Mouse (Mus musculus): ENCODE results near the gene Ttn.

DNA sequence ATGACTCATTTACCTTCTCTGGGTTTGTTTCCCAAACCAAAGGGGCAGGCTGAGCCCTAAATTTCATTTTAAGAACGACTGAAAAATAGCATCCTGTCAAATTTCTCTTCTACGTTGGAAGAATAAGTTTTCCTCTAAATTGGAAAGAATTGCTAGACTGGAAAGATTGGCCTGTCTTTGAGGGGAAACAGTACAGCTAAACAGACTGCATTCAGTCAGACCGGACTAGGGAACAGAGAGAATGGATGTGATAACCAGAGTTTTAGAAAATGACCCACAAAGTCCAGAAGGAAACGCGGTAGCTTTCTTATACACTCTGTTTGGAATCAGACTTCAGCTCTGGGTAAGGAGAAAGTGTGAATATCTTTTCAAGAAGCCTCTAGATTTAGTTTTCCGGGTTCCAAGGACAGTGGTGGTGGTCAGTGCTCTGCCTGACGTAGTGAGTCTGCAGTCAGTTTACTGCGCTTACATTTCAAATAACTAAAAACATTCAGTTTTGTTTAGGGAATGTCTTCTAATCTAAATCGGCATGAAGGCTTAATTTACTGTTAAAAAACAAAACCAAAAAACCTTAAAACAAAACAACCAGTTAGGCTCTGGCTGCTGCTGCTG, 310.1 kb downstream of the Ttn start:
- TF ChIP-seq GATA1 (IDR thresholded peaks at IDR 0.05; ENCODE audit: low read length): no peak
- no peak for TF ChIP-seq TAL1 (IDR thresholded peaks at IDR 0.05; ENCODE audit: low read length)
